Mouse (Mus musculus) layer of hippocampus, adult 9-10 months (tissue): ENCODE measurements around the gene Zfp36.
"Not testable (repeated sequence)": the region's sequence is repeated elsewhere in the genome, so short reads cannot be mapped to it uniquely, and the experiment has no call there.

Source experiments
- DNase-seq: peaks from one replicate; pipeline ENCODE4 v3.0.0; 2022; ENCODE audit warnings: low spot score

Gene Zfp36

GRCm38 (mm10) chr7:28380237-28381016 is at the start of gene Zfp36:
Gene Zfp36 (minus strand): TSS chr7:28380253.
- no peak for DNase-seq

GRCm38 (mm10) chr7:28427738-28428137 is 47.7 kb upstream of the Zfp36 start:
- DNase-seq, result no peak

DNA sequence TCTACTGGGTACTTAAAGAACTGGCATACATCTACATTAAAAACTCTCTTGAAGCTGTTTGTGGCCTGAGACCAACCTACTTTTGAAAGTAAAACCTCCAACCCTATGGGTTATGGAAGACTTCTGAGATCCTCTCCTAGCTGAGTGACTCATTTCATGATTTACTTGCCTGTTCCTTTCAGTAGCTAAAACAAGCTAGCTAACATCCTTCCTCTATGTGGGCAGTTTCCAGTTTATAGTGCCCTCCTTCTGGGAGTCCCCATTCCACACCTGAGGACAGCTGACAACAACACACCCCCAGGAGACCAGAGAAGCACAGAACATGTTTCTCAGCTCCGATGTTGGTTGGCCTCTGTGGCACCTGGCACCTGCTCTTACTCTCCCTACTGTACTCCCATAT is 43.0 kb upstream of the Zfp36 start:
- no peak for DNase-seq

GRCm38 (mm10) chr7:28419416-28419815 is 39.4 kb upstream of the Zfp36 start:
- DNase-seq, result no peak

GRCm38 (mm10) chr7:28418096-28418670 is 38.1 kb upstream of the Zfp36 start:
- no peak for DNase-seq

- no peak for DNase-seq
Observed at GRCm38 (mm10) chr7:28417368-28417767, 37.3 kb upstream of the Zfp36 start.

DNA sequence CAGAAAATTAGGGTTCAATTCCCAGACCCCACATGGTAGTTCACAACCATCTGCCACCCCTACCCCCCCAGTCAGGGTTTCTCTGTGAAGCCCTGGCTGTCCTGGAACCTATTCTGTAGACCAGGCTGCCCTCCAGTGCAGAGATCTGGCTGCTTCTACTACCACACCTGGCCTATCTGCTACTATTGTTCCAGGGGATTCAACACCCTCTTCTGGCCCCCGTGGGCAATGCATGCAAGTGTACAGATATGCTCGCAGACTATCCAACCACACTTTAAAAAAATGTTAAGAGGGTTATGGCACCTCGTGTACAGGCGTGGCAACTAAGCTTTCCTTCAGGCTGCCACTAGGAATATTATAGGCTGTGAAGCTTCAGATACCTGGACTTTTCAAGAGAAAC is 32.8 kb upstream of the Zfp36 start:
- DNase-seq, result no peak

GRCm38 (mm10) chr7:28410841-28411475 is 30.9 kb upstream of the Zfp36 start:
- DNase-seq, result no peak

DNA sequence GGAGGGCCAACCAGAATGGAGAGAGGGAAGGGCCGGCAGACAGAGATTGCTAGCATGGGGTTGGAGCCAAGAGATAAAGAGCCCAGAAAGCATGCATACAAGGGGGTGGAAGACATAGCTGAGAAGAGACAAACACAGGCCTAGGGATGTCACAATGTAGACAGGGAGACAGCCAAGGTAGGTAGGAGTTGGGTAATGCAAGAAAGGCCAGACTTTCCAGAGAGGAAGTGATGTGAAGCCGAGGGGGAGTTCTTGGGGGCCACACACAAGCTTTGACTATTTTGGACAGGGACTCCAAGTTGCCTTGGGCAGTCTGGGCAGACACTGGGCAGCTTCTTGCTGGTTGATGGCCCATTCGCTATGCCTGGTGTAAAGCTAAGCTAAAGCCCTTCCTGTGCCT is 21.9 kb upstream of the Zfp36 start:
- no peak for DNase-seq

- no peak for DNase-seq
Observed at GRCm38 (mm10) chr7:28401030-28401429, 21.0 kb upstream of the Zfp36 start.

GRCm38 (mm10) chr7:28398696-28399340 is 18.8 kb upstream of the Zfp36 start:
- no peak for DNase-seq

DNA sequence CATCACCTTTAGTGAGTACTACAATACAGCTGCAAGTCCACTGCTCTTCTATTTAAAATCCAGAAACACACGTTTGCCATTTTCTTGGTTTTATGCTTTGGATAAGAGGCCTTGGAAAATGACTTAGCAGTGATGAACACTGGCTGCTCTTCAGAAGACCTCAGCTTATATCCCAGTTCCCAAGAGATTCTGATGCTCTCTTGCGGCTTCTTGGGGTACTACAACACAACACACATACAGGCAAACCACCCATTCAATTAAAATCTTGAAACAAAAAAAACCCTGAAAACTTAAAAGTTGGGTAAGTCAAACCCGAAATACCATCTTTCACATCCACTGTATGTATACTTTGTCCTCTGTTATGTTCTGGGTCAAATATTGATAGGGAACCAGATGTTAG is 17.9 kb upstream of the Zfp36 start:
- no peak for DNase-seq

GRCm38 (mm10) chr7:28395425-28395824 is 15.4 kb upstream of the Zfp36 start:
- DNase-seq, result no peak

DNA sequence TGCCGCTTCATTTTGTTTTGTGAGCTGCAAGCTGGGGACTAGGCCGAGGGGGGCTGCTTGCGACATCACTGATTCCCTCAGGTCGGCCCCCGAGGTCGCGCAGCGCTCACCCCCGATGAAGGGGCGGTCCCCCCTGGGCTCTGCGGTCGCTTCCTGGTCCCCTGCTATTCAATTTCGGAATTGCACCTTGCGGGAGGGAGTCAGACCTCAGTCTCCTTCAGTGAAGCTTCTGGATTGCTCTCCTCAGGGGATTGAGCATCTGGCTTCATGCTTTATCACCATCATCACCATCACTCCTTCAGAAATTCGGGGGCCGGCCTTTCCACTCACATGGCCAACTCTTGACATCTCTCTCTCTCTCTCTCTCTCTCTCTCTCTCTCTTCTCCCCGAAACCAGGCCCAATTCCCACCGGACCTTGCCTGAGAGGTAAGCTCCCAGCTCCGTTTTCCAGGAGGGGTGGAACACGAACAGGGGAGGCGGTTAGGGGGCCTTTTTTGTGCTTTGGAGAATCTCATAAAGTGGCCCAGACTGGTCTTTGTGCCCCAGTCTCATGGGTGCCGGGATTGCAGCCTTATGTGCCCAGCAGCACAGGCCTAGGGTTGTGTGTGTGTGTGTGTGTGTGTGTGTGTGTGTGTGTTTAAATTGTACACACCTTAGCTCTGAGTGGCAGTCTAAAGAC is 13.4 kb upstream of the Zfp36 start:
- DNase-seq, result no peak

GRCm38 (mm10) chr7:28392429-28393271 is 12.6 kb upstream of the Zfp36 start, which contains the start of the genes Med29 and Paf1:
Gene Med29 (minus strand): TSS chr7:28392708.
Gene Paf1 (plus strand): TSS chr7:28392951.
- DNase-seq, result peak; percentile 98

- DNase-seq, result no peak
Observed at GRCm38 (mm10) chr7:28390331-28390730, 10.3 kb upstream of the Zfp36 start.

GRCm38 (mm10) chr7:28387384-28387783 is 7.3 kb upstream of the Zfp36 start:
- DNase-seq, result not testable (repeated sequence)

DNA sequence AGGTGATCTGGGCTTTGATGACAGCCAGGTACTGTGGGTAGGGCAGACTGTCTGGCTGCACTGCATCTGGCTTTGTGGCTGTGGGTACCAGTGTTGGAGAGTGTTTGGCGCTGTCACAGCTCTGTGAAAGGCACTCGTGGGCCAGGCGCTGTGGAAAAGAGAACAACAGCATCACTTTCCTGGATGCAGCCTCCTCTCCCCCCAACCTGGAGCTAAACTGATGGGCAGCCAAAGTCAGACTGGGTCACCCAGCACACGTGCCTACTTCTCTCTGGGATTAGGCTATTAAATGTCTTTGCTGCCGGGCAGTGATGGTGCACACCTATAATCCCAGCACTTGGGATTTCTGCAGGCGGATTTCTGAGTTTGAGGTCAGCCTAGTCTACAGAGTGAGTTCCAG is 6.8 kb upstream of the Zfp36 start:
- DNase-seq, result not testable (repeated sequence)

DNA sequence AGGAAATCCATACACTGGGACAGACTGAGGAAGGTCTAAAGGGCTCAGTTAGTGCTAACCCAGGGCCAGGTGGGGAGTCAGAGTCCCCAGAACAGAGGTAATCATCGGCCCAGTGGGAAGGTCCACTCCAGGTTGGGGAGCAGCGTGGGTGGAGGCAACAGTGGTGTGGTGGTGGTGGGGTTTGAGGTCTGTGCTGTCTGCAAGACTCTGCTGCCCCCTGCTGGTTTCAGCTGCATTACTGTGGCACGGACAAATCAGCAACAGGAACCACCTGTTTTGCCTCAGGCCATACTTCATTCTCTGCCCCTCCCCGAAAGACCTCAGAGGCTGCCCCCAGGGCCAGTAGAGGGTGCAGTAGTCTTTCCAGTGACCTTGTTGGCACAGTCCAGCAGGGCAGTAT is 6.4 kb upstream of the Zfp36 start:
- DNase-seq, result no peak

GRCm38 (mm10) chr7:28386007-28386406 is 6.0 kb upstream of the Zfp36 start:
- no peak for DNase-seq

DNA sequence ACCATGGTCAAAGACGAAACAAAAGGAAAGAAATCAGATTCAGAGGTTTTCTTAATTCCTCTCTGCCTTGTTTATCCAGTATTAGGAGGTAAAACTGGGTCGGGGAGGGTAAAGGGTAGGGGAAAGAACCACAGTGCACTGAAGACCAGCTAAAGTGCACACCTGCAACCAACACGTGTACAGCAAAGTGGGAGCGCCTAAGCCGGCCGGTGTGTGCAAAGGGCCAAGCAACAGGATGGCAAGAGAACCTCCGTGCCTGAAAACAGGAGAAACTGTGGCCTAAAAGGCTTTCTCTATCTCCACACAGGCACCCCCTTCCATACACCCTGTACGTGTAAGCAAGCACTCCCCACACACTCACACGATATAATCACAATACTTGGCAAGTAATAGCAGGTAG is 5.1 kb upstream of the Zfp36 start:
- no peak for DNase-seq
